Mouse (Mus musculus) left cerebral cortex, adult 18-20 months (tissue): ENCODE measurements around the gene Fam219b. TPM values are rescaled to one million over a fixed set of nuclear protein-coding genes. Genes with fewer than 3 reads are reported as not detected.

Experiments
- DNase-seq, 2 experiments: peaks; one replicate each; pipeline ENCODE4 v3.0.0; 2021 to 2022; ENCODE audit warnings: low spot score in 2 of 2, mixed read lengths in 1 of 2
- total RNA-seq, 2 experiments: library from RNA; stranded (reverse); gene quantifications; 2 replicates each; pipeline ENCODE4 v1.2.3; 2021

The Fam219b gene
- total RNA-seq, 2 experiments from 2014 or later = 17.6 to 25.6 TPM

DNA sequence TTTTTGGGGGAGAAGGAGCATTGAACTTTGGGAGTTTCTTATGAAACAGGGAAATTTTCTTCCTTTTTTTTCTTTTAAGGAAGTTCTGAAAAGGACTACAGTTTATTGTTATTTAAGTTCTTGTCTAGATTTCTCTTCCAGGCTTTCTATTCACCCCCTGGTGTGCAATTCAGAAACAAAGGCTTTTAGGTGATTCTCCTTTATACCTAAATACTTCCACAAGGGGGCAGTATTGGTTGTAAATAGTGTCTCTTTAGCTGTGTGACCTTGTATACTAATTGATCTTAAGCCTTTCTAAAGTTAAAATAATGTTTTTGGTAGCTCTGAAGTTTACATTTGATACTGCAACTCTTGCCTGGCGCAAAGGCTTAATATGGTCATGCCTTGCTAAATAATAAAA, 13.6 kb upstream of the Fam219b start:
- no peak for DNase-seq

DNA sequence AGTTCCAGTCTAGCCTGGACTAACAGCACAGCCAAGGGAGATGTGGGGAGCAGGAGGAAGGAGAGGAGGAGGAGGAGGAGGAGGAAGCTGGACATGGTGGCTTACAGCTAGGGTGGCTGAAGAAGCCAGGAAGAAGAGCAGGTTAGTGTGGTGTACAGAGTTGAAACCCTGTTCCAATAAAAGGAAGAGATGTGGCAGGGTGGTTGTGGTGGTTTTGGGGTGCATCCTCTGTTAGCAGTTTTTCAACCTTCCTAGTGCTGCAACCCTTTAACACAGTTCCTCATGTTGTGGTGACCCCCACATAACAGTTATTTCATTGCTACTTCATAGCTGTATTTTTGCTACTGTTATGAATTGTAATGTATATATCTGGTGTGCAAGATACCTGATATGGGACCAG, 12.9 kb upstream of the Fam219b start:
- DNase-seq = no peak

DNA sequence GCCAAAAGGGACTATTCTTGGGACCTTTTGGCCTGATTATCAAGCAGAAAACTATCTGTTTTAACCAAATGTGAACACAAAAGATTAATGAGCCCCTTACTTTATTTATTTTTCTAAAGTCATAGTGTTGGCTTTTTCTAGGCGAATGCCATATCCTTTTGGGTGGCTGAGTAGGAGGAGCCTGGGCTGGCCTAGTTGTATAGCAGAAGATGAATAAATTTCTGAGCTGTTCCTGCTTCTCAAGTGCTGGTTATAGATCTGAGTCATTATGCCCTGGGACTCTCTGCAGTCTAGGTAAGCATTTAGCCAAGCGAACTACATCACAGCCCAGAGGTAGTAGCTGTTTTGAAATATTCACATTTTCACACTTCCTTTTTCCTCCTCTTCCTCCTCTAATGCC, 11.8 kb upstream of the Fam219b start:
- no peak for DNase-seq

DNA sequence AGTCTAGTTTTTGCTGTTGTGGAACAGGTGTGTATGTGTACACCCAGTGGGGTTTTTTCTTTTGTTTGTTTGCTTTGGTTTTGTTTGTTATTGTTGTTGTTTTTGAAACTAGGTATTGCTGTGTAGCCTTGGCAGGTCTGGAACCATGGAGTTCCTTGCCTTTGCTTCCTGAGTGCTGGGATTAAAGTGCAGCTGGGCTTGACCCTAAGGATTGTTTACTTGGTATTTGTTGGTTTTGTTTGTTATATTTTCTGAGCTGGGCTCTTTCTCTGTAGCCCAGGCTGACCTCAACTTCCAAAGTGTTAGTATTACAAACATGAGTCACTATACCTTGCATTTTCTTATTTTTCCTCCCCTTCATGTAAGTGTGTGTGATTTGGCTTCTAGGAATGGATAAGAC, 10.9 kb upstream of the Fam219b start:
- DNase-seq = no peak

DNA sequence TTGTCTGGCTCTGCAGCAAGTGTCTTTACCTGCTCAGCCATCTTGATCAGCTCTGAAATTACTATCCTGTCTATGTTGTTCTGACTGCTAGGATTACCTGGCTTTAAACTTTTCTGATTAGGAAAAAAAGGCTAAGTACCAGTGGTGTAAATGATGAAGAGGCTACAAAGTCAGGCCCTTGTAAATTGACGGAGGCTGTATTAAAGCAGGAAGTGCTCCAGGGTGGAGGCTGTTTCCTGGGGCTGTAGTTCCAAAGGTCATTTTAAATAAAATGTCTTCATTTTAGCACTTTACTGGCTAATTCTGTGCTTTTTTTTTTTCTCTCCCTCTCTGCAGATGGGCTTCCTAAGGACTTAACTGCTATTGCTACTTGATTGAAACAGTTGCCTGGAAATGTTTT, 5.4 kb upstream of the Fam219b start:
- DNase-seq = no peak

DNA sequence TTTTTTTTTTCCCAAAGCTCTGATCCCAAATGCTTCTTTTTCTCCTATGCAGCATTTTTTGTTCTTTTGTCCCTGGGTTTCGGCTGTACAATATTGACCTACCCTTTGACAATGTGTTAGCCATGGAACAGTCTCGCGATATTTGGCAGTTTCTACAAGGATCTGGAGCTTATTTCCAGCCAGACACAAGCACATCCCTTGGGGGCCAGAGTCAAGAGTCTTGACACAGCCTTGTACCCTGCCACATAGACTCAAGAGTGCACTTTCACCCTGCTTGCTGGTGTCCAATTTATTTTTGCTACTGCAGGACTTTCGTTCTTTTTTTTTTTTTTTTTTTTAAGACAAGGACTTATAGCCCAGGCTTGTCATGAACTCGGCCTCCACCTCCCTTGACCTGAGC, 966 bp upstream of the Fam219b start:
- no peak for DNase-seq

DNA sequence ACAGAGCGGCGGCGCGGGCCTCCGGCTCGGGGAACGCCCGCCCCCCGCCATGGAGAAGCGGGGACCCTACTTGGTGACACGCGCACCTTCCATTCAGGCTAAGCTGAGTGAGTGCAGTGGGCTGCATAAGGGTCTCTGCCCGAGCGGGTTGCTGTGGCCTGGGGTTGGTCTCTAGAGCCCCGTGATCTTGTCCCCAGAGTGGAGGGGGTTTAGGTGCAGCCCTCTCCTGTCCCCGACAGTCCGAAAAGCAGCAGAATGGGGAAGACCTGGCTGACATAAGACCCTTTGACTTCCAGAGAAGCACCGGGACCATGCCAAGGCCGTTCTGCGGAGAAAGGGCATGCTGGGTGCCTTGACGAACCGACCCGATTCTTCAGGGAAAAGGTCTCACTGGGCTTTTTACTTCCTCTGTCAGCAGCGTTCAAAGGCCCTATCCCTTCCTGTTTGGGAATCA, 427 bp downstream of the Fam219b start:
- no peak for DNase-seq

DNA sequence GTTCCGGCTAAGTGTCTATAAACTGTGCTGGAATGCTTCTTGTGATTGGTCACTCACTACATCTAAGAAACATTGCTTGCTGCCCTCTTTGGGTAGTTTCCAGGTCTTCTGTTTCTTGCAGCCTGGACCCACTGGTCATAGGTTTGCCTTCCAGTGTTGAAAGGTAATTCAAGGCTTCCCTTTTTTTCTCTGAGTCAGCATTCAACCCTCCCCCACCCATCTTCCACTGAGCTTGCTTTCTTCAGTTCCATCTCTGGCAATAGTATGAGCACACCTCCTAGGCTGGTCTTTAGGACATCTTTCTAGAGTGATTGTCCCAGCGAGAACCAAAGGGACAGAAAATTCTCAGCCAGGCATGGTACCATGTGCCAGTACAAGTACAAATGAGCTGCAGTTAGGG, 2.2 kb downstream of the Fam219b start:
- DNase-seq = no peak

DNA sequence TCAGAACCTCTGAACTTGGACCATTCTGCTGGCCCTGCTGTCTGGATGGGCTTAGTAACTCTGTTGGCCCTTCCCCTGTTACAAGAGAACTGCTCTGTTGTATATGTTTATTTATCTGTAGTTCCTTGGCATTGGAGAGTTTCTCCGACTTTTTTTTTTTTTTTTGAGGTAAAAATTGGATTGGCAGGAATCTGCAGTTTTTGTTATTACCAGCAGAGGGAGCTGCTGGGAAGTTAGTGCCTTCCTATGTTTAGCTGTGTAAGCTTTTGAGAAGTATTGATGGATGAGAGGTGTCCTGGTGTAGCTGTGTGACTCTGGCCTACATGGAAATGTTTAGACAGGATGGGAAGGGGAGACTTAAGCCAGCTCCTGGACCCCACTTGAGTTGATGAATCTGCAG, 4.0 kb downstream of the Fam219b start:
- DNase-seq = peak in 1 of 2 experiments; percentile 40

DNA sequence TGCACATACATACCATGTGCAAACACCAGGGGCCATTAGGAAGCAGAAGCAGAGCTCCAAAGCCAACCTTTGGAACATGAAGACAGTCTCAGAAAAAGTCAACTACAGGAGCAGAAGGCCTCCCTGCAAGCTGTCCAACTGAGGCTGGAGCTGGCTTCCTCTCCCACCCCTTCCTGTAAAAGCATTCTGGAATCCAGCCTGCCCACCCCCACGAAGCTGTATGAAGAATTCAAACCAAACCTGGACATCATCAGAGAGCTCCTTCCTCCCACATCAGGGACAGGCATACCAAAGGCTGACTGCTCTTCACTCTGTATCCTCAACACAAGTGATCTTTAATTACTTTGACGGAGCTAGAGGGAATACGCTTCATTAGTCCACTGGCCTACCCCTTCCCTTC, 6.6 kb downstream of the Fam219b start:
- peak in 1 of 2 experiments; percentile 34 for DNase-seq

DNA sequence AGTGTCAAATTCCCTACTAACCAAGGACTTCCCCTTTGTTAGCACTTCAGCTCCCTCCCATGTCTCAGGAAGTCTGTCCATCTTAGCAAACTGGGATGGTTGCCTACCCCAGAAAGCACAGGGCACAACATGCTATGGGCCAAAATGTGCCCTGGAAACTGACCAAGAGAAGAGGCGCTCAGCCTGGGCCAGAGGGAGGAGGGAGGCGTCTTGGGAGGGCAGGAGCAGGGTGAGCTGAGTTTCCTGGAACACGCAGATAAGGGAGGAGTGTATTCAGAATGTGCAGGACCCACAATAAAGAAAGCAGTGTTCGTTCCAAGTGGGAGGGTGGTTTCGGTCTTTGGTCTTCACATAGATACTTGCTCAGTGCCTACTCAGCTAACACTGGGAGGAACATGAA, 10.0 kb downstream of the Fam219b start:
- DNase-seq = no peak

DNA sequence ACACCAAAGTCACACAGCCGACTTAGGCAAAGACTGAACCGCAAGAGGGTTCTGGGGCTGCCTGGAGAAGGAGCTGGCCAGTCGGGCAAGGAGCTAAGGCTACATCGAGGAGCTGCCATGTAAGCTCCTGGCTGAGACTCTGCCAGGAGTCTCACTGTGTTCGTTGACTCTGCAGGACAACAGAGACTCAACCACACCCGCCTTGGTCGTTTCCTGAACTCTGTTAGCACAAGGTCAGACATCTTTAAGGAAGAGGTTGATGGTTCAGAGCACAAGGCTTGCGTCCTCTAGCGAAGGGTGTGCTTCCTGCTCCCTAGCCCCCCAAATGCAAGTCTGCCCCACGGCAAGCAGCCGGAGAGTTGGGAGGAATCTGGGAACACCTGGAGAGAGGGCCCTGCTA, 10.5 kb downstream of the Fam219b start:
- DNase-seq = no peak

DNA sequence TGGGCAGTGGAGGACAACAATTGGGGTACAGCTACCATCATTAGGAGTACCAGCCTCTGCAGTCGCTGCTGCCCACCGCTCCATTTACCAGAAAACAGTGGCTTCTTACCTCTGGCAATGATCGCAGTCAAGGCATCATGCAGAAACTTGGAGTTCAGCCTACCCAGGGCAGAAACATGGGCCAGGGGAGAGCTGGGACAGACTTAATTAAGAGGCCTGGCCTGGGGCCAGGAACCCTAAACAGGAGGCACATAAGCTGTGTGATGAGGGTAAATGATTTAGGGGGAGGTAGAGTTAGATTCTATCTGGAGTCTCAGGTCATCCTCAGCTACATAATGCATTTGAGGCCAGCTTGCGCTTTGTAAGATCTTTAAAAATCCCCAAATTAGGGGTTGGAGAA, 11.9 kb downstream of the Fam219b start:
- no peak for DNase-seq

DNA sequence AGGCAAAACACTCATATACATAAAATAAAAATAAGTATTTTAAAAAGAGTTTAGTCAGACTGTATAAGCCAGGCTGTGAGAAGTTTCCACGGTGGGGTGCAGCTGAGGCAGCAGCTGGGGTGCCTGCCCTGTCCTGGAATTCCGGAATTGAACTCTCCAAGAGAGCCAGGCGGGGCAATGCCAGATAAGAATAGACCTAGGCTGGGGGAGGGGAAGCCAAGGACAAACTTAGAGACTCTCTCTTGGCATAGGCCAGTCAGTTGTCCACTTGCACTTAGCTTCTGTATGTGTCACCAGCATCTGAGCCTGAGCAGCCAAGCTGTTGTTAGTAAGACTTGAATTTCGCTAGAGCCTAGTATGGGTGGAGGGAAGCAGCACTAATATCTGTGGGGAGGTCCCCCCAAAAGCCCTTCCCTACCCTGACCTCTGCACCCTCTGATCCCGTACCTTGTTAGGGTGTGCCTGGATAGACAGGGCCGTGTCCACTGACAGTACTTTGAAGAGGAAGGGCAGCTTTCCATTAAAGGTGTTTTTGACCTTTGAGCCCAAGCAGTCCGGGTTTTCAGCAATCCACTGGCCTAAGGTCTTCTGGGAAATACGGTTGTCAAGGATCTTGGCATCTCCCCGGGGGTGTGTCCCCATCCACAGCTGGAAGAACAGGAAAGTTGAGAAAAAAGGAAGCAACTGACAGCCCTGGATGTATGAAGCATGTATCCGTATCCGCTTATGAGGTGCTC, 13.0 kb downstream of the Fam219b start:
- DNase-seq = no peak

DNA sequence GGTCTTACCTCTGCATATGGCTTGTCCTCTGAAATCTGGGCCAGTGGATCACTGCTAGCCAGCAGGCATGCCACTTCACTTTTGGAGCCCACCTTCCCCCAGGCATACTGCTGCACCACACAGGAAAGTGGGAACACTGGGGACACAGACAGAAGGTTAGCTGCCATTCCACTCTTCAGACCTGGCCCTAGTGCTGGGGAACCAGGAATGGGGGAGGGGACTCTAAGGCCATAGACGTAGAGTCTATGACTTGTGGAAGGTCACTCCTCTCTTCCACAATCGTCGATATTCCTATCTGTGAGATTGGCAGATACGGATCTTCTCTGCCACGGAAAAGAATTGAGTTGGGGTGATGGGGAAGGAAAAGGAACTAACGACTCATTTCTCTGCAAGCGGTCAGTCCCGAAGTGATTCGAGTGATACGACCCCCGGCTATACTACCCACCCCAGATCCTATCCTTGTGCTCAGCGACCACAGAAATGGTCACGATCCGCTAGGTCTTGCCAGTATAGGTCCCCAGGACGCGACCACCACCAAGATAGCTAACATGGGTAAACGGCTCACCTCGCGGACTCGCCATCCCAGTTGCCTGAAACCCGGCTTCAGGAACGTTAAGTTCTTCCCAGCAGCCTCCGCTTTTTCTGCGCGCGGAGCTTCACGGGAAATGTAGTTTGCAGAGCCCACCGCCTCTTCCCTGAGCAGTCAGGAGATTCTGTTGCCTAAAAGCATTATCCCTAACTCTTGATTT, 15.0 kb downstream of the Fam219b start, which contains the start of gene Mpi:
TSS of gene Mpi (minus strand) at position 625 of the 749 bp plus-strand sequence.
- DNase-seq = peak; percentile 80 to 85

DNA sequence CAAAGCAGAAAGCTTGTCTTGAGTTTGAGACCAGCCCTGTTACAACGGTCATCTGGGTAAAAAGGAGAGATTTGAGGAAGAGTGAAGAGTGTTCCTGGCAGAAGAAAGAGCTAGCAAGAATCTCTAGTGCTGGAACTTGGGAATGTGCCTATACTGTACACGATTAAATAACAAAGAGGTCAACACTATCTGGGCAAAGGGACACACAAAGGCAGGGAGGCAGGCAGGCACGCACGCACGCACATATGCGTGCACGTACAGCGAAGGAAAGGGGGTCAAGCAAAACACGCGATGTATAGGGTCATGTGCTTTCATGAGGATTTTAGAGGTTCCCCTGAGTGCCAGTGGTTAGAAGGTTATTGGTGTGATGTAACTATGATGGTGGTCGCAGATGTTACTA, 15.8 kb downstream of the Fam219b start:
- no peak for DNase-seq

DNA sequence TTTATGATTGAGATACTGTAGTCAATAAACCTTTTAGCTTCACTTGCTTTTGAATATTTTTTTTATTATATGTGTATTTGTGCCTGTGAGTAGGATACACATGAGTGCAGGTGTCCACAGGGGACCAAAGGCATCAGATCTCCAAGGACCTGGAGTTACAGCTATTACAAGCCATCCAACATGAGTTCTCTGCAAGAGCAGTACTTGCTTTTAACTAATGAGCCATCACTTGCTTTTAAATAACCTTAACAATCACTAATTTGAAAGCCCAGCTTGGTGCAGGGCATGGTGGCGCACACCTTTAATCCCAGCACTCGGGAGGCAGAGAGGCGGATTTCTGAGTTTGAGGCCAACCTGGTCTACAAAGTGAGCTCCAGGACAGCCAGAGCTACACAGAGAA, 17.4 kb downstream of the Fam219b start:
- DNase-seq = no peak

DNA sequence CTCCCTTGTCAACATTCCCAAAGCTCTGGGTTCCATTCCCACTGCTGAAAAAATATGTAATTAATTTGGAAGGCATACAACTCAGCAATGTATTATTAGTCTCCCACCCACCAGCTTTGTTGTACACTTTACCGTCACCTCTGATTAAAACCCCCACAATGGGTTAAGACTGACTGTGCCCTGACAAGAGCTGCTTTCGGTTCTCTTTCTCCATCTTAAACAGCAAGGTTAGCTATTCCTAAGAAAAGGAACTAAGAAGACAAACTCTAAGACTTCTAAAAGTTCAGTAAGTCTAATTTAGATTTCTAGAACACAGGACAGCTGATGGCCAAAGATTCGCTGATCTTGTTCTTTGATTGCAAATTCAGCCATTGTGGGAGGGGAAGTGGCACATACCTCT, 19.9 kb downstream of the Fam219b start:
- no peak for DNase-seq

DNA sequence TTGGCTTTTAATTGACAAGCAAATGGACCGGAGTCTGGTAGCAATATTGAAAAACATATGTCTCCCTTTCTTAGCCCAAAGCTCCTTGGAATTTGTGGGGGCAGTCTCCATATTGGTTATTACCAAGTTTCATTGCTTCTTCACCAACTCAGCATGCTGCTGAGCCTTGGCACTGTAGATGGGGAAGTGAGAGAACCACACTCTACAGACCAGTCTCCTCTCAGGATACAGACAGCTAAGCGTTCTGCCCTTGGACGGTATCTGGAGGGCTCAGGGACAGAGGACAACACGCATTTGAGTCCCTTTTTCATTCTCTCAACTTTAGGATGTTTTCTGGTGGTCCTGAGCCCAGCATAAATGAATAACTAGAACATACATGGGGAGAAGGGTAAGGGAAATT, 21.3 kb downstream of the Fam219b start:
- DNase-seq = no peak

DNA sequence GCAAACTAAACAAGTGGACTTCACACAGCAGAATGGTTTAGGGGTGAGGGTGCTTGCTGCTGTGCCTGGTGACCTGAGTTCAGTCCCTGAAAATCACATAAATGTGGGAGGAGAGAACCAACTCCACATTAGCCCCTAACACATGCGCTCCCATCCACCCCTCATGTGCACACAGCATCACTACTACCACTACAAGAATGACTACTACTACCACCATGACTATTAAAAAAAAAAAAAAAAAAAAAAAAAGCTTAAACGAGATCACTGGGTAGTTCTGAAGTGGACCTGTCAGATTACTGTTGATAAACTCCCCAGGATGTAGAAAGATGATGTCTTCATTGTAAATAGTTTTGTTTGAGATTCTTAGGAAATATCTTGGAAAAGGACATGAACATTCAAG, 22.2 kb downstream of the Fam219b start:
- no peak for DNase-seq

DNA sequence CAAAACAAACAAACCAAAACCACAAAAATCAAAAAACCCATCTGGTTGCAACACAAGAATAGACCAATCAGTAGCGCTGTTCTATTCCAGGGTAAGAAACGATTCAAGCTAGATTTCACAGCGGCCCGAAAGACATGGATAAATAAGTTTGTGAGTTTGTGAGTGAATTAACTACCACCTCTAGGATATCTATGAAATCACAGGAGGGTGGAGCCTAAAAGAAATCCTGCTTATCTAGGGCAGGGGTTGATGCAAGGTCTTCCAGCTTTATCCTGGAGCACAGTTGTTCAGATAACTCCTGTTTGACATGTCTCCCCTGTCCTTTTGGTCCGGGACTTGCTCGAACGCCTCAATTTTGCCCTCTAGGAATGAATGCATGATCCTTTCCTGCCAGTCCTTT, 22.9 kb downstream of the Fam219b start:
- DNase-seq = no peak

DNA sequence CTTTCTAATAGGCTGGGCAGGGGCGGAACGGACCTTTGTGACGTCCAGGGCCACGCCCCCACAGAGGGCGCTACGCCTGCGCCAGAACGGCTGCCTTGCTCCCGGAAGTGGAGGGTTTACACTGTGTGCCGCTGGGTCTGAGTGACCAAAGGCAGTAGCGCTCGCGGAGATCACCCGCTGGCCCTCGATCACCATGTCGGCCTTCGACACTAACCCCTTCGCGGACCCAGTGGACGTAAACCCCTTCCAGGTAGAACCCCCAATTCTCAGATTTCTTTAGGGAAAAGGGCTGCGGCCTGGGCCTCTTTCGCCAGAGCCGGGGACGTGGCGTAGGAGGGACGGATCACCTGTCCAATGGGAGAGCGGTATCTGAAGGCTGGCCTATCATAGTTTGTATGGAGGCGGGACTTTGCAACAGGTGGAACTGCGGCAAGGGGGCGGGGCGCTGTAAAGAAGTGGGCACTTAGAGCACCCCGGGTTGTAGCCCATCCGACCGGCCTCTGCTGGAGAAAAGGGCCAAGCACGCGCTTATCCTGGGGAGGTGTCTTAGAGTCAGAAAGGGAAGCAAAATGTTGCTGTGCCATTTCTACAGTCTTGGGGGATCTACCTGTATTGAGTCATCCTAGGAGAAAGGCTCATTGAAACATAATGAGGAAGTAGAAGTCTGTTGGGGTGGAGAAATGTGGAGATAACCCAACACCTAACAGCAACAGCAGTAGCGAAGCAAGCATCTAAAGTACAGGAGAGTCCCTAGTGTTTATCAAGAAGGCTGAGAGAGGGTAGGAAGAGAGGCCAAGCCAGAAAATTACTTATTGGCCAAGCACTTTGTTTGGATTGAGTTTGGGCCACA, 23.8 kb downstream of the Fam219b start, which contains the start of gene Scamp2:
TSS of gene Scamp2 (plus strand) at position 83 of the 850 bp plus-strand sequence.
- DNase-seq = peak; percentile 91 to 95
